Mouse (Mus musculus) thymus, adult 2 months (tissue): ENCODE data around the gene Stac2. TPM values are rescaled to one million over a fixed set of nuclear protein-coding genes. Genes with fewer than 3 reads are reported as not detected.
A peak's percentile ranks its signal among the peaks of the same experiment; 100 is the strongest.

ENCODE experiments used
- DNase-seq: peaks from one replicate; pipeline ENCODE4 v3.0.0; 2021
- H3K27ac ChIP-seq: fragments of 200-500 bp; 2 replicates; pipeline ENCODE4 v1.5.1; 2012; ENCODE audit warnings: low read length, control low read depth; ENCODE audit not compliant: control insufficient read depth, insufficient read depth
- H3K27me3 ChIP-seq: fragments of 200-500 bp; 2 replicates; pipeline ENCODE4 v1.6.1; 2012; ENCODE audit warnings: mild to moderate bottlenecking, low read length, moderate library complexity, mixed read lengths; ENCODE audit not compliant: control insufficient read depth, insufficient read depth
- H3K36me3 ChIP-seq: fragments of 200-500 bp; 2 replicates; pipeline ENCODE4 v1.6.1; 2012; ENCODE audit warnings: mild to moderate bottlenecking, low read length, moderate library complexity; ENCODE audit not compliant: control insufficient read depth, insufficient read depth
- H3K4me1 ChIP-seq: fragments of 200-500 bp; replicated peaks from 2 replicates; pipeline ENCODE4 v1.6.1; 2012; ENCODE audit warnings: low read length; ENCODE audit not compliant: control insufficient read depth, insufficient read depth
- H3K4me3 ChIP-seq: fragments of 200-500 bp; 2 replicates; pipeline ENCODE4 v1.5.1; 2012; ENCODE audit warnings: mild to moderate bottlenecking, low read length, control low read depth, moderate library complexity; ENCODE audit not compliant: control insufficient read depth, insufficient read depth
- CTCF ChIP-seq: fragments of 200-500 bp; IDR thresholded peaks from 2 replicates; pipeline ENCODE4 v1.5.1; 2012; ENCODE audit warnings: mild to moderate bottlenecking, control low read depth, low read length, moderate library complexity, borderline replicate concordance; ENCODE audit not compliant: control insufficient read depth, poor library complexity, insufficient read depth; ENCODE audit errors: extremely low read depth
- POLR2A ChIP-seq: fragments of 200-500 bp; IDR thresholded peaks from 2 replicates; pipeline ENCODE4 v1.6.1; 2012; ENCODE audit warnings: mild to moderate bottlenecking, low read length, control low read depth, moderate library complexity; ENCODE audit not compliant: control insufficient read depth, poor library complexity, insufficient read depth; ENCODE audit errors: extremely low read depth
- WGBS: fragments of 180-500 bp; shearing (Covaris S2); methylation state at CpG from one replicate; pipeline ENCODE4 v1.1.7; 2018; 5-methylcytosine and 5-hydroxymethylcytosine counted together
- polyA plus RNA-seq: library from polyadenylated mRNA; depleted of rRNA; stranded (reverse); fragments of >200 nt; gene quantifications from 2 replicates; pipeline ENCODE4 v1.2.3, GENCODE M21; 2012

Stac2 gene
- polyA plus RNA-seq, 1 experiment: 0.55 TPM

GRCm38 (mm10) chr11:98026570-98027296 is 26.5 kb downstream of the Stac2 start, which contains the start of gene Rpl19:
Rpl19 (plus strand) TSS chr11:98026710.
- H3K27me3 ChIP-seq: no peaks in the 10 kb centered on the region
- peaks cover 30% of the 10 kb centered on the region for H3K36me3 ChIP-seq
- H3K27ac ChIP-seq: 0 out of 2 replicates have a peak within 1 kb of the TSS, but pooled peaks have one; percentile 13
- peak within 1 kb of the TSS; percentile 96 for H3K4me3 ChIP-seq
- TF ChIP-seq CTCF (no peak), POLR2A (peak; percentile 95)
- H3K4me1 ChIP-seq: peaks cover 16% of the 10 kb centered on the region
- under 1% methylated on average over 69 of the region's 69 CpGs for WGBS
- DNase-seq: peak; percentile 87

- no peak for TF ChIP-seq POLR2A
- TF ChIP-seq CTCF: no peak
- Histone ChIP-seq H3K27me3 (no peaks in the 10 kb centered on the region), H3K4me1 (peaks cover 21% of the 10 kb centered on the region), H3K36me3 (peaks cover 30% of the 10 kb centered on the region), H3K4me3 (peak overlapping the region; percentile 96), H3K27ac (no peak overlapping the region)
- WGBS: 7% methylated on average over 15 of the region's 15 CpGs
- no peak for DNase-seq
Observed at GRCm38 (mm10) chr11:98026248-98026569, 27.1 kb downstream of the Stac2 start.

- no peak for DNase-seq
- Histone ChIP-seq H3K27me3 (no peaks in the 10 kb centered on the region), H3K4me1 (peaks cover 37% of the 10 kb centered on the region), H3K27ac (no peak overlapping the region), H3K36me3 (peaks cover 14% of the 10 kb centered on the region), H3K4me3 (no peak overlapping the region)
- no peak for TF ChIP-seq CTCF
- TF ChIP-seq POLR2A: no peak
- WGBS: 76% methylated on average over 3 of the region's 3 CpGs
Observed at GRCm38 (mm10) chr11:98024516-98024915, 28.7 kb downstream of the Stac2 start.

GRCm38 (mm10) chr11:98022555-98023371 is 30.5 kb downstream of the Stac2 start, which contains the start of gene Cacnb1:
Cacnb1 (minus strand) TSS chr11:98023034.
- TF ChIP-seq CTCF (no peak), POLR2A (peak; percentile 38; the same call in 1 of the 2 replicates)
- H3K4me3 ChIP-seq: peak within 1 kb of the TSS; percentile 78
- peaks cover 41% of the 10 kb centered on the region for H3K4me1 ChIP-seq
- WGBS: 2% methylated on average over 49 of the region's 52 CpGs
- DNase-seq: peak; percentile 73
- peak within 1 kb of the TSS; percentile 8; the same call in 1 of the 2 replicates for H3K27ac ChIP-seq
- H3K36me3 ChIP-seq: no peaks in the 10 kb centered on the region
- no peaks in the 10 kb centered on the region for H3K27me3 ChIP-seq

GRCm38 (mm10) chr11:98022253-98022554 is 31.1 kb downstream of the Stac2 start:
- under 1% methylated on average over 23 of the region's 23 CpGs for WGBS
- Histone ChIP-seq H3K36me3 (no peaks in the 10 kb centered on the region), H3K4me1 (peaks cover 41% of the 10 kb centered on the region), H3K27ac (no peak overlapping the region), H3K27me3 (no peaks in the 10 kb centered on the region), H3K4me3 (peak overlapping the region; percentile 78)
- DNase-seq: no peak
- TF ChIP-seq CTCF (no peak), POLR2A (no peak)

GRCm38 (mm10) chr11:98021565-98022252 is 31.6 kb downstream of the Stac2 start:
- Histone ChIP-seq H3K27me3 (no peaks in the 10 kb centered on the region), H3K4me3 (peak overlapping the region; percentile 78), H3K36me3 (no peaks in the 10 kb centered on the region), H3K27ac (no peak overlapping the region), H3K4me1 (peaks cover 41% of the 10 kb centered on the region)
- TF ChIP-seq CTCF: no peak
- no peak for TF ChIP-seq POLR2A
- DNase-seq: no peak
- WGBS: 18% methylated on average over 34 of the region's 34 CpGs
